Mouse (Mus musculus) cerebellum, adult 2 months (tissue): ENCODE measurements around the gene Fam120a. TPM values are rescaled to one million over a fixed set of nuclear protein-coding genes. Genes with fewer than 3 reads are reported as not detected.

Source experiments
- DNase-seq, 2 experiments: peaks; one replicate each; pipeline ENCODE4 v3.0.0; 2021
- H3K27ac ChIP-seq: fragments of 200-500 bp; 2 replicates; pipeline ENCODE4 v1.5.1; 2012; ENCODE audit warnings: low read length, control low read depth, inconsistent platforms; ENCODE audit not compliant: insufficient read depth
- H3K27me3 ChIP-seq: fragments of 200-500 bp; 2 replicates; pipeline ENCODE4 v1.6.1; 2012; ENCODE audit warnings: inconsistent platforms, mild to moderate bottlenecking, low read length, moderate library complexity; ENCODE audit not compliant: control insufficient read depth, insufficient read depth
- H3K4me1 ChIP-seq: fragments of 200-500 bp; 2 replicates; pipeline ENCODE4 v1.6.1; 2011; ENCODE audit warnings: low read length; ENCODE audit not compliant: control insufficient read depth, insufficient read depth
- H3K4me3 ChIP-seq: fragments of 200-500 bp; replicated peaks from 2 replicates; pipeline ENCODE3; 2011; ENCODE audit warnings: mild to moderate bottlenecking, low read depth, low read length, control low read depth; ENCODE audit not compliant: insufficient read depth
- CTCF ChIP-seq: fragments of 200-500 bp; IDR thresholded peaks from 2 replicates; pipeline ENCODE4 v1.5.1; 2011; ENCODE audit warnings: low read depth, mild to moderate bottlenecking, control low read depth, low read length, moderate library complexity, borderline replicate concordance; ENCODE audit not compliant: insufficient read depth
- POLR2A ChIP-seq: fragments of 200-500 bp; IDR thresholded peaks from 2 replicates; pipeline ENCODE4 v1.6.1; 2011; ENCODE audit warnings: low read length, control low read depth, borderline replicate concordance; ENCODE audit not compliant: insufficient read depth
- WGBS: fragments of 180-500 bp; shearing (Covaris S2); methylation state at CpG from one replicate; pipeline ENCODE4 v1.1.7; 2018; 5-methylcytosine and 5-hydroxymethylcytosine counted together
- polyA plus RNA-seq: library from polyadenylated mRNA; depleted of rRNA; stranded (reverse); fragments of >200 nt; gene quantifications from 2 replicates; pipeline ENCODE4 v1.2.3, GENCODE M21; 2012

The Fam120a gene
- polyA plus RNA-seq, 1 experiment = 64.4 TPM

- H3K27ac ChIP-seq = no peak overlapping the region
- 86% methylated on average over 4 of the region's 4 CpGs for WGBS
These were observed 28.9 kb upstream of the Fam120a start for GRCm38 (mm10) chr13:48996731-48997130.

GRCm38 (mm10) chr13:48994903-48995302 is 27.1 kb upstream of the Fam120a start:
- Histone ChIP-seq H3K27ac (no peak overlapping the region), H3K4me1 (no peaks in the 10 kb centered on the region), H3K27me3 (no peaks in the 10 kb centered on the region), H3K4me3 (no peak overlapping the region)
- WGBS = 46% methylated on average over 3 of the region's 3 CpGs
- DNase-seq = no peak
- TF ChIP-seq CTCF (no peak), POLR2A (no peak)

More at GRCm38 (mm10) chr13:48996731-48997130, 28.9 kb upstream of the Fam120a start:
- H3K4me3 ChIP-seq = no peak overlapping the region
- no peak for DNase-seq
- TF ChIP-seq CTCF = no peak
- H3K27me3 ChIP-seq = no peaks in the 10 kb centered on the region
- H3K4me1 ChIP-seq = peaks cover 7% of the 10 kb centered on the region

- no peak for DNase-seq
- Histone ChIP-seq H3K4me3 (no peak overlapping the region), H3K27ac (no peak overlapping the region), H3K4me1 (no peaks in the 10 kb centered on the region), H3K27me3 (no peaks in the 10 kb centered on the region)
- TF ChIP-seq CTCF (no peak), POLR2A (no peak)
These were observed 25.1 kb upstream of the Fam120a start for GRCm38 (mm10) chr13:48992914-48993313.

- Histone ChIP-seq H3K4me3 (no peak overlapping the region), H3K27me3 (no peaks in the 10 kb centered on the region), H3K27ac (no peak overlapping the region), H3K4me1 (no peaks in the 10 kb centered on the region)
- DNase-seq = no peak
- no peak for TF ChIP-seq POLR2A
- no peak for TF ChIP-seq CTCF
- WGBS = 92% methylated on average over 2 of the region's 2 CpGs
These were observed 22.3 kb upstream of the Fam120a start for GRCm38 (mm10) chr13:48990138-48990537.

- TF ChIP-seq POLR2A (no peak), CTCF (no peak)
- Histone ChIP-seq H3K27ac (no peak overlapping the region), H3K27me3 (no peaks in the 10 kb centered on the region), H3K4me3 (no peak overlapping the region), H3K4me1 (no peaks in the 10 kb centered on the region)
- no peak for DNase-seq
- 88% methylated on average over 6 of the region's 6 CpGs for WGBS
These were observed 14.8 kb upstream of the Fam120a start for GRCm38 (mm10) chr13:48982482-48983098.

GRCm38 (mm10) chr13:48979069-48979468 is 11.3 kb upstream of the Fam120a start:
- WGBS = 83% methylated on average over 6 of the region's 6 CpGs
- DNase-seq = no peak
- no peak overlapping the region for H3K27ac ChIP-seq
- H3K4me1 ChIP-seq = no peaks in the 10 kb centered on the region
- TF ChIP-seq CTCF (no peak), POLR2A (no peak)
- no peaks in the 10 kb centered on the region for H3K27me3 ChIP-seq
- H3K4me3 ChIP-seq = no peak overlapping the region

- 93% methylated on average over 3 of the region's 3 CpGs for WGBS
- DNase-seq = no peak
- no peak overlapping the region for H3K27ac ChIP-seq
- no peak overlapping the region for H3K4me3 ChIP-seq
- H3K27me3 ChIP-seq = no peaks in the 10 kb centered on the region
- H3K4me1 ChIP-seq = no peaks in the 10 kb centered on the region
- TF ChIP-seq POLR2A (no peak), CTCF (no peak)
These were observed 10.0 kb upstream of the Fam120a start for GRCm38 (mm10) chr13:48977858-48978257.

- TF ChIP-seq CTCF (no peak), POLR2A (no peak)
- no peak for DNase-seq
- Histone ChIP-seq H3K4me1 (no peaks in the 10 kb centered on the region; the same call in 1 of the 2 replicates), H3K27ac (no peak overlapping the region), H3K4me3 (no peak overlapping the region), H3K27me3 (no peaks in the 10 kb centered on the region)
- WGBS = 98% methylated on average over 2 of the region's 2 CpGs
These were observed 6.9 kb upstream of the Fam120a start for GRCm38 (mm10) chr13:48974699-48975098.

GRCm38 (mm10) chr13:48974266-48974665 is 6.4 kb upstream of the Fam120a start:
- Histone ChIP-seq H3K27ac (no peak overlapping the region), H3K27me3 (no peaks in the 10 kb centered on the region), H3K4me1 (no peaks in the 10 kb centered on the region; the same call in 1 of the 2 replicates), H3K4me3 (no peak overlapping the region)
- no peak for TF ChIP-seq CTCF
- TF ChIP-seq POLR2A = no peak
- DNase-seq = no peak
- WGBS = 77% methylated on average over 4 of the region's 4 CpGs
